Mouse (Mus musculus) forebrain, embryonic 15.5 days (tissue): Measurements from ENCODE around the gene Col4a6. TPM values are rescaled to one million over a fixed set of nuclear protein-coding genes. Genes with fewer than 3 reads are reported as not detected.

ENCODE experiments used
- ATAC-seq: fragments of 200-750 bp; cut with Nextera tagmentation; replicated peaks from 2 replicates; pipeline ENCODE4 v1.8.0; 2017; ENCODE audit warnings: mild to moderate bottlenecking, moderate TSS enrichment, moderate library complexity
- H3K27ac ChIP-seq: fragments of 300-500 bp; sonication (generic); replicated peaks from 2 replicates; pipeline ENCODE4 v1.5.1; 2015; ENCODE audit warnings: mild to moderate bottlenecking, inconsistent platforms
- H3K27me3 ChIP-seq: fragments of 300-500 bp; sonication (generic); 2 replicates; pipeline ENCODE4 v1.6.1; 2015; ENCODE audit warnings: inconsistent platforms
- H3K36me3 ChIP-seq: fragments of 300-500 bp; sonication (generic); 2 replicates; pipeline ENCODE4 v1.6.1; 2015; ENCODE audit warnings: mild to moderate bottlenecking, inconsistent platforms
- H3K4me1 ChIP-seq: fragments of 300-500 bp; sonication (generic); 2 replicates; pipeline ENCODE4 v1.6.1; 2015; ENCODE audit warnings: inconsistent platforms
- H3K4me2 ChIP-seq: fragments of 300-500 bp; sonication (generic); replicated peaks from 2 replicates; pipeline ENCODE4 v1.6.1; 2015; ENCODE audit warnings: mild to moderate bottlenecking, inconsistent platforms
- H3K4me3 ChIP-seq: fragments of 300-500 bp; sonication (generic); 2 replicates; pipeline ENCODE4 v1.5.1; 2015; ENCODE audit warnings: mild to moderate bottlenecking, inconsistent platforms
- H3K9ac ChIP-seq: fragments of 300-500 bp; sonication (generic); replicated peaks from 2 replicates; pipeline ENCODE4 v1.6.1; 2015; ENCODE audit warnings: mild to moderate bottlenecking, inconsistent platforms
- H3K9me3 ChIP-seq: fragments of 300-500 bp; sonication (generic); 2 replicates; pipeline ENCODE4 v1.6.1; 2016; ENCODE audit warnings: inconsistent platforms
- WGBS: fragments of 180-500 bp; shearing (Covaris S2); methylation state at CpG from one replicate; pipeline ENCODE4 v1.1.7; 2015; ENCODE audit warnings: mixed read lengths; 5-methylcytosine and 5-hydroxymethylcytosine counted together
- polyA plus RNA-seq: library from polyadenylated mRNA; unstranded; fragments of >200 nt; fragmentation: Nextera tagmentation; extraction: Ambion mirVana; gene quantifications from 2 replicates; pipeline ENCODE4 v1.2.1, GENCODE M21; 2015

Gene Col4a6
- polyA plus RNA-seq, 1 experiment from 2014 or later, result 1.6 TPM

GRCm38 (mm10) chrX:141228169-141228568, 245.7 kb downstream of the Col4a6 start:
- WGBS, result 97% methylated on average over 2 of the region's 2 CpGs

GRCm38 (mm10) chrX:141212802-141213201, 261.1 kb downstream of the Col4a6 start:
- Histone ChIP-seq H3K4me1 (no peaks in the 10 kb centered on the region), H3K4me3 (no peak overlapping the region), H3K27ac (no peak overlapping the region), H3K9ac (no peak overlapping the region), H3K4me2 (no peak overlapping the region), H3K36me3 (no peaks in the 10 kb centered on the region), H3K27me3 (no peaks in the 10 kb centered on the region), H3K9me3 (no peaks in the 10 kb centered on the region)
- WGBS, result 29% methylated on average over 5 of the region's 5 CpGs
- peak; percentile 75 for ATAC-seq

More at GRCm38 (mm10) chrX:141228169-141228568, 245.7 kb downstream of the Col4a6 start:
- no peaks in the 10 kb centered on the region for H3K27me3 ChIP-seq
- H3K27ac ChIP-seq, result no peak overlapping the region
- no peaks in the 10 kb centered on the region for H3K4me1 ChIP-seq
- H3K4me2 ChIP-seq, result no peak overlapping the region
- no peak for ATAC-seq
- no peak overlapping the region for H3K9ac ChIP-seq
- H3K4me3 ChIP-seq, result no peak overlapping the region
- no peaks in the 10 kb centered on the region for H3K9me3 ChIP-seq
- no peaks in the 10 kb centered on the region for H3K36me3 ChIP-seq

- H3K27ac ChIP-seq, result no peak overlapping the region
- no peak overlapping the region for H3K4me3 ChIP-seq
- no peaks in the 10 kb centered on the region for H3K36me3 ChIP-seq
- H3K9me3 ChIP-seq, result no peaks in the 10 kb centered on the region
- H3K4me1 ChIP-seq, result no peaks in the 10 kb centered on the region
- no peak overlapping the region for H3K4me2 ChIP-seq
- no peak overlapping the region for H3K9ac ChIP-seq
- no peaks in the 10 kb centered on the region for H3K27me3 ChIP-seq
- WGBS, result 82% methylated on average over 3 of the region's 3 CpGs
- no peak for ATAC-seq
These were observed 274.9 kb downstream of the Col4a6 start for GRCm38 (mm10) chrX:141198993-141199392.

GRCm38 (mm10) chrX:141195036-141195435, 278.8 kb downstream of the Col4a6 start:
- no peak for ATAC-seq
- Histone ChIP-seq H3K27me3 (no peaks in the 10 kb centered on the region), H3K9ac (no peak overlapping the region), H3K4me1 (no peaks in the 10 kb centered on the region), H3K4me3 (no peak overlapping the region), H3K27ac (no peak overlapping the region), H3K36me3 (no peaks in the 10 kb centered on the region), H3K4me2 (no peak overlapping the region), H3K9me3 (no peaks in the 10 kb centered on the region)

- H3K9ac ChIP-seq, result no peak overlapping the region
- WGBS, result 44% methylated on average over 7 of the region's 7 CpGs
- no peak for ATAC-seq
- no peak overlapping the region for H3K4me3 ChIP-seq
- no peak overlapping the region for H3K27ac ChIP-seq
- no peak overlapping the region for H3K4me2 ChIP-seq
- H3K27me3 ChIP-seq, result no peaks in the 10 kb centered on the region
- H3K4me1 ChIP-seq, result no peaks in the 10 kb centered on the region
- H3K36me3 ChIP-seq, result no peaks in the 10 kb centered on the region
- H3K9me3 ChIP-seq, result no peaks in the 10 kb centered on the region
These were observed 298.5 kb downstream of the Col4a6 start for GRCm38 (mm10) chrX:141175353-141175752.

- WGBS, result 97% methylated on average over 4 of the region's 4 CpGs
- no peak overlapping the region for H3K4me2 ChIP-seq
- H3K9ac ChIP-seq, result no peak overlapping the region
- no peak overlapping the region for H3K27ac ChIP-seq
- no peaks in the 10 kb centered on the region for H3K9me3 ChIP-seq
- no peak for ATAC-seq
- H3K4me3 ChIP-seq, result no peak overlapping the region
- no peaks in the 10 kb centered on the region for H3K36me3 ChIP-seq
- H3K4me1 ChIP-seq, result no peaks in the 10 kb centered on the region
- H3K27me3 ChIP-seq, result 0 out of 2 replicates have a peak, but pooled peaks cover 3% of the 10 kb centered on the region
These were observed 308.8 kb downstream of the Col4a6 start for GRCm38 (mm10) chrX:141165067-141165466.

GRCm38 (mm10) chrX:141160371-141160770, 313.5 kb downstream of the Col4a6 start:
- Histone ChIP-seq H3K4me2 (no peak overlapping the region), H3K27me3 (0 out of 2 replicates have a peak, but pooled peaks cover 3% of the 10 kb centered on the region), H3K9ac (no peak overlapping the region), H3K36me3 (no peaks in the 10 kb centered on the region), H3K9me3 (no peaks in the 10 kb centered on the region), H3K4me3 (no peak overlapping the region), H3K4me1 (no peaks in the 10 kb centered on the region), H3K27ac (no peak overlapping the region)
- 71% methylated on average over 3 of the region's 3 CpGs for WGBS
- no peak for ATAC-seq

- 46% methylated on average over 4 of the region's 4 CpGs for WGBS
- ATAC-seq, result no peak
- Histone ChIP-seq H3K36me3 (no peaks in the 10 kb centered on the region), H3K27ac (no peak overlapping the region), H3K27me3 (0 out of 2 replicates have a peak, but pooled peaks cover 3% of the 10 kb centered on the region), H3K9me3 (no peaks in the 10 kb centered on the region), H3K4me2 (no peak overlapping the region), H3K9ac (no peak overlapping the region), H3K4me1 (no peaks in the 10 kb centered on the region), H3K4me3 (no peak overlapping the region)
These were observed 315.7 kb downstream of the Col4a6 start for GRCm38 (mm10) chrX:141158160-141158559.

- Histone ChIP-seq H3K27me3 (0 out of 2 replicates have a peak, but pooled peaks cover 3% of the 10 kb centered on the region), H3K4me3 (no peak overlapping the region), H3K27ac (no peak overlapping the region), H3K9ac (no peak overlapping the region), H3K36me3 (no peaks in the 10 kb centered on the region), H3K9me3 (no peaks in the 10 kb centered on the region), H3K4me2 (no peak overlapping the region), H3K4me1 (no peaks in the 10 kb centered on the region)
- ATAC-seq, result no peak
- 61% methylated on average over 4 of the region's 4 CpGs for WGBS
These were observed 316.2 kb downstream of the Col4a6 start for GRCm38 (mm10) chrX:141157626-141158025.

GRCm38 (mm10) chrX:141156696-141157095, 317.2 kb downstream of the Col4a6 start:
- Histone ChIP-seq H3K27me3 (0 out of 2 replicates have a peak, but pooled peaks cover 3% of the 10 kb centered on the region), H3K27ac (no peak overlapping the region), H3K4me1 (no peaks in the 10 kb centered on the region), H3K36me3 (no peaks in the 10 kb centered on the region), H3K9me3 (no peaks in the 10 kb centered on the region), H3K4me3 (no peak overlapping the region), H3K4me2 (no peak overlapping the region), H3K9ac (no peak overlapping the region)
- WGBS, result 10% methylated on average over 2 of the region's 2 CpGs
- no peak for ATAC-seq

GRCm38 (mm10) chrX:141151182-141151581, 322.7 kb downstream of the Col4a6 start:
- Histone ChIP-seq H3K27me3 (no peaks in the 10 kb centered on the region), H3K4me3 (no peak overlapping the region), H3K9ac (no peak overlapping the region), H3K4me2 (no peak overlapping the region), H3K27ac (no peak overlapping the region), H3K4me1 (no peaks in the 10 kb centered on the region), H3K36me3 (no peaks in the 10 kb centered on the region), H3K9me3 (no peaks in the 10 kb centered on the region)
- 0 out of 2 replicates have a peak, but pooled peaks have one; percentile 35 for ATAC-seq

- 0 out of 2 replicates have a peak, but pooled peaks have one; percentile 51 for ATAC-seq
- no peak overlapping the region for H3K4me3 ChIP-seq
These were observed 323.6 kb downstream of the Col4a6 start for GRCm38 (mm10) chrX:141150290-141150689.

GRCm38 (mm10) chrX:141149705-141150104, 324.2 kb downstream of the Col4a6 start:
- no peaks in the 10 kb centered on the region for H3K36me3 ChIP-seq
- no peak overlapping the region for H3K27ac ChIP-seq
- no peak overlapping the region for H3K4me3 ChIP-seq
- H3K9me3 ChIP-seq, result no peaks in the 10 kb centered on the region
- WGBS, result 75% methylated on average over 1 of the region's 1 CpGs
- no peak overlapping the region for H3K9ac ChIP-seq
- ATAC-seq, result no peak
- H3K4me2 ChIP-seq, result no peak overlapping the region
- H3K27me3 ChIP-seq, result no peaks in the 10 kb centered on the region
- H3K4me1 ChIP-seq, result no peaks in the 10 kb centered on the region

More at GRCm38 (mm10) chrX:141150290-141150689, 323.6 kb downstream of the Col4a6 start:
- Histone ChIP-seq H3K27ac (no peak overlapping the region), H3K4me1 (no peaks in the 10 kb centered on the region), H3K27me3 (no peaks in the 10 kb centered on the region), H3K4me2 (no peak overlapping the region), H3K9me3 (no peaks in the 10 kb centered on the region), H3K9ac (no peak overlapping the region), H3K36me3 (no peaks in the 10 kb centered on the region)
